Mouse (Mus musculus): ENCODE results near the gene Chchd2.

GRCm38 (mm10) chr5:129925933-129926332 is 38.7 kb upstream of the Chchd2 start:
- no peak for TF ChIP-seq CTCF (conservative IDR thresholded peaks at IDR 0.05; ENCODE audit: insufficient read depth, insufficient read length, low read depth, low read length)
- TF ChIP-seq POLR2A (IDR thresholded peaks at IDR 0.05; ENCODE audit: low read depth, low read length): no peak

Measured in kidney, adult 2 months (tissue).